Mouse (Mus musculus): ENCODE data around the gene Smim8. TPM values are rescaled to one million over a fixed set of nuclear protein-coding genes. Genes with fewer than 3 reads are reported as not detected.
"Not testable (repeated sequence)": the region's sequence is repeated elsewhere in the genome, so short reads cannot be mapped to it uniquely, and the experiment has no call there.

Smim8 gene
- polyA plus RNA-seq, 1 experiment from 2014 or later: 46.0 TPM

GRCm38 (mm10) chr4:34725710-34726109 is 52.5 kb downstream of the Smim8 start:
- DNase-seq (ENCODE audit: low spot score, missing footprints); ATAC-seq (ENCODE audit: low FRiP score); H3K36me3 ChIP-seq (ENCODE audit: control insufficient read depth, insufficient read depth, low read length); H3K4me2 ChIP-seq; H3K4me3 ChIP-seq (ENCODE audit: low read depth, low read length); H3K27ac ChIP-seq (ENCODE audit: low read depth, low read length); H3K9ac ChIP-seq (ENCODE audit: low read length); H3K9me3 ChIP-seq (ENCODE audit: control insufficient read depth, low read length); H3K27me3 ChIP-seq (ENCODE audit: control insufficient read depth, insufficient read depth, low read length); H3K4me1 ChIP-seq (ENCODE audit: control insufficient read depth, insufficient read depth, low read length): not testable (repeated sequence)
- 90% methylated on average over 3 of the region's 3 CpGs for WGBS

- DNase-seq (ENCODE audit: low spot score, missing footprints) (no peak), ATAC-seq (ENCODE audit: low FRiP score) (no peak)
- H3K27me3 ChIP-seq (ENCODE audit: control insufficient read depth, insufficient read depth, low read length): no peaks in the 10 kb centered on the region
- no peaks in the 10 kb centered on the region for H3K4me1 ChIP-seq (ENCODE audit: control insufficient read depth, insufficient read depth, low read length)
- H3K9ac ChIP-seq (ENCODE audit: low read length): no peak overlapping the region
- no peak overlapping the region for H3K4me3 ChIP-seq (ENCODE audit: low read depth, low read length)
- H3K9me3 ChIP-seq (ENCODE audit: control insufficient read depth, low read length): peaks cover 4% of the 10 kb centered on the region
- 58% methylated on average over 4 of the region's 4 CpGs for WGBS
- H3K36me3 ChIP-seq (ENCODE audit: control insufficient read depth, insufficient read depth, low read length): no peaks in the 10 kb centered on the region
- H3K27ac ChIP-seq (ENCODE audit: low read depth, low read length): no peak overlapping the region
- no peak overlapping the region for H3K4me2 ChIP-seq
These were observed 53.9 kb downstream of the Smim8 start for GRCm38 (mm10) chr4:34724306-34724705.

GRCm38 (mm10) chr4:34723186-34723585 is 55.0 kb downstream of the Smim8 start:
- Histone ChIP-seq H3K4me1 (ENCODE audit: control insufficient read depth, insufficient read depth, low read length) (no peaks in the 10 kb centered on the region), H3K27me3 (ENCODE audit: control insufficient read depth, insufficient read depth, low read length) (no peaks in the 10 kb centered on the region), H3K4me2 (no peak overlapping the region), H3K27ac (ENCODE audit: low read depth, low read length) (no peak overlapping the region), H3K9me3 (ENCODE audit: control insufficient read depth, low read length) (peaks cover 4% of the 10 kb centered on the region), H3K36me3 (ENCODE audit: control insufficient read depth, insufficient read depth, low read length) (no peaks in the 10 kb centered on the region), H3K9ac (ENCODE audit: low read length) (no peak overlapping the region), H3K4me3 (ENCODE audit: low read depth, low read length) (no peak overlapping the region)
- ATAC-seq (ENCODE audit: low FRiP score) (no peak), DNase-seq (ENCODE audit: low spot score, missing footprints) (no peak)
- 73% methylated on average over 4 of the region's 4 CpGs for whole genome bisulfite sequencing

- H3K9ac ChIP-seq (ENCODE audit: low read length): no peak overlapping the region
- 84% methylated on average over 7 of the region's 7 CpGs for WGBS
- no peak overlapping the region for H3K27ac ChIP-seq (ENCODE audit: low read depth, low read length)
- ATAC-seq (ENCODE audit: low FRiP score): no peak
- peaks cover 4% of the 10 kb centered on the region for H3K9me3 ChIP-seq (ENCODE audit: control insufficient read depth, low read length)
- no peaks in the 10 kb centered on the region for H3K4me1 ChIP-seq (ENCODE audit: control insufficient read depth, insufficient read depth, low read length)
- no peaks in the 10 kb centered on the region for H3K27me3 ChIP-seq (ENCODE audit: control insufficient read depth, insufficient read depth, low read length)
- H3K4me3 ChIP-seq (ENCODE audit: low read depth, low read length): no peak overlapping the region
- H3K36me3 ChIP-seq (ENCODE audit: control insufficient read depth, insufficient read depth, low read length): no peaks in the 10 kb centered on the region
- DNase-seq (ENCODE audit: low spot score, missing footprints): no peak
- H3K4me2 ChIP-seq: no peak overlapping the region
These were observed 57.9 kb downstream of the Smim8 start for GRCm38 (mm10) chr4:34720127-34720895.

- Histone ChIP-seq H3K4me3 (ENCODE audit: low read depth, low read length) (no peak overlapping the region), H3K36me3 (ENCODE audit: control insufficient read depth, insufficient read depth, low read length) (no peaks in the 10 kb centered on the region), H3K4me1 (ENCODE audit: control insufficient read depth, insufficient read depth, low read length) (no peaks in the 10 kb centered on the region), H3K27ac (ENCODE audit: low read depth, low read length) (no peak overlapping the region), H3K4me2 (no peak overlapping the region), H3K9ac (ENCODE audit: low read length) (no peak overlapping the region), H3K27me3 (ENCODE audit: control insufficient read depth, insufficient read depth, low read length) (no peaks in the 10 kb centered on the region), H3K9me3 (ENCODE audit: control insufficient read depth, low read length) (peaks cover 4% of the 10 kb centered on the region)
- DNase-seq (ENCODE audit: low spot score, missing footprints) (no peak), ATAC-seq (ENCODE audit: low FRiP score) (no peak)
- 96% methylated on average over 12 of the region's 12 CpGs for WGBS
These were observed 58.8 kb downstream of the Smim8 start for GRCm38 (mm10) chr4:34719421-34719820.

Other genes with a start within 250 kb of the Smim8 start
- 98.7 and 100.0 TPM in 2 replicates for gene Akirin2, start 227.5 kb downstream of the Smim8 start, polyA plus RNA-seq (2014; fragmentation: Nextera tagmentation; extraction: Ambion mirVana)
- 127 and 135 TPM in 2 replicates for gene Orc3, start 163.5 kb downstream of the Smim8 start, polyA plus RNA-seq (2014; fragmentation: Nextera tagmentation; extraction: Ambion mirVana)
- 77.3 and 84.5 TPM in 2 replicates for gene Rars2, start 163.5 kb downstream of the Smim8 start, polyA plus RNA-seq (2014; fragmentation: Nextera tagmentation; extraction: Ambion mirVana)
- 49.7 and 51.9 TPM in 2 replicates for gene Slc35a1, start 91.0 kb downstream of the Smim8 start, polyA plus RNA-seq (2014; fragmentation: Nextera tagmentation; extraction: Ambion mirVana)
- 0.48 and 0.99 TPM in 2 replicates for gene Cfap206, start 48.2 kb downstream of the Smim8 start, polyA plus RNA-seq (2014; fragmentation: Nextera tagmentation; extraction: Ambion mirVana)
- gene Gm136, start 22.2 kb downstream of the Smim8 start, polyA plus RNA-seq (2014; fragmentation: Nextera tagmentation; extraction: Ambion mirVana): not detected in 2 replicates
- gene Zfp292, start 104.5 kb upstream of the Smim8 start, polyA plus RNA-seq (2014; fragmentation: Nextera tagmentation; extraction: Ambion mirVana): 40.1 and 47.2 TPM in 2 replicates
- gene Cga, start 115.4 kb upstream of the Smim8 start, polyA plus RNA-seq (2014; fragmentation: Nextera tagmentation; extraction: Ambion mirVana): not detected in 2 replicates